Mouse (Mus musculus) neutrophil, adult 5-6 weeks (primary cell): ENCODE measurements around the gene Gm973. TPM values are rescaled to one million over a fixed set of nuclear protein-coding genes. Genes with fewer than 3 reads are reported as not detected.
A peak's percentile ranks its signal among the peaks of the same experiment; 100 is the strongest.
"Not testable (repeated sequence)": the region's sequence is repeated elsewhere in the genome, so short reads cannot be mapped to it uniquely, and the experiment has no call there.

Experiments
- ATAC-seq: fragments of 151-379, 151-347 bp; 2 replicates; pipeline ENCODE4 v1.8.0; 2017; ENCODE audit warnings: mild to moderate bottlenecking, moderate TSS enrichment; ENCODE audit not compliant: insufficient number of reproducible peaks, poor library complexity, low FRiP score, severe bottlenecking; ENCODE audit errors: extremely low read depth
- total RNA-seq: library from RNA; stranded (forward); fragments of 200-1000 nt; gene quantifications from 2 replicates; pipeline ENCODE4 v1.2.3, GENCODE M21; 2017

Gm973 gene
- total RNA-seq, 1 experiment from 2014 or later: not detected

DNA sequence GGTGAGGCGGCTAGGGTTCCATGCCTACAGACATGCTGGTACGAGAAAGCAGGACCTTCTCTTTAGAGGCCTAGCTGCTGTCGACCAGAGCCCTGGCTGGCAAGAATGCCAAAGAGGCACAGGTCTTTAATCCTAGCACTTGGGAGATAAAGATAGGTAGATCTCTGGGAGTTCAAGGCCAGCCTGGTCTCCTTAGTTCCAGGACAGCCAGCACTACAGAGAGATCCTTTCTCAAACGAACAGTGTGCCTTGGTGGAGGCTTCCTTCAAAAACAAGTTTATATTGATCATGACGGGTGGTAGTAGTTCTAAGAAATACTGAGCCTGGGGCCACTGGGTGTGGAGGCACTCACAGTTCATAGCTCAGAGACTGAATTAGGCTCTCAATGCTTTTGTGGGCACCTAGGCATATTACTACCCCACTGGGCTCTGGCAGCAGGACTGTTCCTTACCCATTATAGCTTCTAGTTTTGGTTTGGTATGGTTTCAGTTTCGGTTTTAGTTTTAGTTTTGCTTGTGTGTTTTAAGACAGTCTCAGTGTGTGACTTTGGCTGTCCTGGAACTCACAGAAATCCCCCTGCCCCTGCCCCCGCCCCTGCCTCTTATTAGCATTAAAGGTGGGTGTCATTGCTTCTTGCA lies 92.2 kb downstream of the Gm973 start:
- no peak for ATAC-seq

GRCm38 (mm10) chr1:59608920-59609319 lies 92.9 kb downstream of the Gm973 start:
- no peak for ATAC-seq

- no peak for ATAC-seq
Observed at GRCm38 (mm10) chr1:59609458-59609857, 93.4 kb downstream of the Gm973 start.

- ATAC-seq: no peak
Observed at GRCm38 (mm10) chr1:59609896-59610295, 93.8 kb downstream of the Gm973 start.

DNA sequence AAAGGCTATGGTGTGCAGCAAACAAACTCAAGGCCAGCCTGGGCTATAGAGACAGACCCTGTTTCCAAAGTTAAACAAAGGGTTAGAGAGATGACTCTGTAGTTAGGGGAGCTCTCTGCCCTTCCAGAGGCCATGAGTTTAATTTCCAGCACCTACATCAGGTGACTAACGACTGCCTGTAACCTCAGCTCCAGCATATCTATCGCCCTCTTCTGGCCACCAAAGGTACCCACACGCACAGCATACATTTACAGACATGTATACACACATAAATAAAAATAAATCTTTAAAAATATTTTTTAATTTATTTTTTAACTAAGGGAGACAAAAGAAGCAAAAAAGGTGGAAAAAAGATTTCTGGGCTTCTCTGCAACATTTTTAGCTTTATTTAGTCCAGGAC lies 94.9 kb downstream of the Gm973 start:
- ATAC-seq: no peak

DNA sequence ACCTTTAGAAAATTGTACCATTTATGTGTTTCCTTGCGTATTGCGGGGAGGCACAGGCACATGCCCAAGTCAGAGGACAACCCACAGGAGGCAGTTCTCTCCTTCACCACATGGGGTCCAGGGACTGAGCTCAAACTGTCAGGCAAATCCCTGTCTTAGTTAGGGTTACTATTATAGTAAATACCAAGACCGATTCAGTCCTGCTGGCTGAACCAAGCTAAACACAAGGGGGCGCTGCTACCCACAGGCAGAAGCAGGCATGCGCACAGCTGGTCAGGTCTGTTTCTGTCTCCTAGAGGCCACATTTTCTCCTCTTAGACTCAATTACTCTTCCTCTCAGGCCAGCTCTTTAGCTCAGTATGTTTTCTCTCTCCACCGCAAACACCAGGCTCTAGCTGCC lies 97.7 kb downstream of the Gm973 start:
- ATAC-seq: no peak

DNA sequence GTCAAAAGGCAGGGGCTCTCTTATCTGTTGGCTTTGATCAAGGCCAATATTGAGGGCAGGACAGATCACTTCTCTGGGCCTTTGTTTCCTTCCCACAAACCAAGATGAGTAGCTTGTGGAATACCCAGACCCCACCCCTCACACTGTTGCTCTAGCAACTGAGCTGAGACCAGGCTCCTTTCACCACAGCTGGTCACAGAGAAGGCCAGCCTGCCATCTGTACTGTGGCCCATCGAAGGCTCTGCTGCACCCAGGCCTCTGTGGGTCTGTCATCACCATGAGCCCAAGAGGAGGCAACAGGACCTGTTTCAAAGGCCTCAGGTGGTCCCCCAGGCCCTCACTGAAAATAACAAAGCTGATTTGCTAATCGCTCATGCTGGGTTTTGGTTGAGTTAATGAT lies 99.0 kb downstream of the Gm973 start:
- ATAC-seq: no peak

DNA sequence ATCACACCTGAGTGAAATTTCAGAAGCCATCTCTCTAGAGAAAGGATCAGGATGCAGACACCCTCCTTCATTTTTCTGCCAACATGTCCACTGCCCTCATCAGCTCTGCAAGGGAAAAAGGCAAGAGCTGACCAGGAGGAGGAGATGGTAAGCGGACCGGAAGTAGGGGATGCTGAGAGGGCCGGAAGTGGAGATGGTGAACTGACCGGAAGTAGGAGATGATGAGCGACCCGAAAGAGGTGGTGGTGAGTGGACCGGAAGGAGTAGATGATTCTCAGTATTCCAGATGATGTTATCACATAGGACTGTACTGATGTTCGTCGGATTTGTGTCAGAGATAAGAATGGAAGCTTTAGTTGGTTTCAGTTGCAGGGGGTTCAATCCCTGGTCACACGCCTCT lies 103.1 kb downstream of the Gm973 start:
- no peak for ATAC-seq

DNA sequence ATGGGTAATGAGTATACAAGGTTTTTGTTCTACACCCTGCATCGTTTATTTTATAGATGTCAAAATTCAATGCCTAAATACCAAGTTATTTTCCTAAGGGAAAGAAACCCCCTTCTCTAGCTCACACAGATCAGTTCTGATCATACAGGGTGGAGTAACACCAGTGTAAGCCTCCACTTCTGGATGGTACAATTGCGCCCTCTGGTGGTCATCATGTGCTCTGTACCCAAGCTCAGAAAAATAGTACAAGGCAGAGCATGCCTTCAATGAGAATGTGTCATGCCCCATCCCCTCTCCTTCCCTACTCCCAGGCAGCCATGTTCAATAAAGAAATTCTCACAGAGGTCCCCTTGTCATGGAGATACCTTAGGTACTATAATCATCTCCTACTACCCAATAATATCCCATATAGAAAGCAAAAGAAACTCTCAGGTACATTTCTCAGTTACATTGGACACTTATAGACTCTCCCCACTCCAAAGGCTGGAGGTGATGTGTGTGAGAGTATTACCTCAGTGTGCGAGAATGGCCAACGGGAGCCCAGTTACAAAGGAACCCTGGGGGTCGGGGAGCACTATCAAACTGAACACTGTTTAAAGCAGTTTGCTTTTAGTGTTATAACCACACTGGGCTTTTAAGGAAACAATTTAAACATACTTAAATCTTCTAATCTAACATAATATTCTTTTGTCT lies 107.4 kb downstream of the Gm973 start:
- peak; percentile 83; the same call in 1 of the 2 replicates for ATAC-seq

- ATAC-seq: no peak
Observed at GRCm38 (mm10) chr1:59625410-59625809, 109.3 kb downstream of the Gm973 start.

DNA sequence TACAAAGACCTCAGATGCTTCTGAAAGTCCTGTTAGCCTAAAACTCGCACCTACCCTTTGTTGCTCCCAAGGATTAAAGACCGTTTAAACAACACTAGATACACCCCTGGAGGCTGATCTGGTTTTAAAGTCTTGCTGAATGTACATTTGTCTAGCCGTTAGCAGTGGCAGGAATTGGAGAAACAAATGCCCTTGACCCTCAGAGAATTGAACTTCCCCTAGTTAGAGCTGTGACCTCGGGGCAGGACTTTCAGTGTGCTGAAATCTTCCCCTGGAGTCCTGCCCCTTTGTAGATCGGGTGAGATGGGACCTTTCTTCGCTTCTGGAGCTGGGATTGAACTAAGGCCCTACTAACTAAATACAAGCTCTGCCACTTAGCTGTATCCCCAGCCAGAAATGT lies 113.1 kb downstream of the Gm973 start:
- no peak for ATAC-seq

DNA sequence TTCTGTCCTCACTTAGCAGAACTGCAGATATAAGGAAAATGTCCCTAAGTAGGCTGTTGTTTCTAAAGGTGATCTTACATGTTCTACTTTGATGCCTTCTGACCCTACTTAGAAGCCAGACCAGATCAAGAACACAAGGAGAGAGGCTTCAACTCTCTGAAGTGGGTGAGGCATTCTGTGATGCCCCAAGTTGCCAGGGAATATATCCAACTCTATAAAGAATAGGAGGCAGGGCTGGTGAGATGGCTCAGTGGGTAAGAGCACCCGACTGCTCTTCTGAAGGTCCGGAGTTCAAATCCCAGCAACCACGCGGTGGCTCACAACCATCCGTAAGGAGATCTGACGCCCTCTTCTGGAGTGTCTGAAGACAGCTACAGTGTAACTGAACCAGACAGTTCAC lies 114.3 kb downstream of the Gm973 start:
- not testable (repeated sequence) for ATAC-seq

GRCm38 (mm10) chr1:59631986-59632659 lies 116.1 kb downstream of the Gm973 start:
- no peak for ATAC-seq

DNA sequence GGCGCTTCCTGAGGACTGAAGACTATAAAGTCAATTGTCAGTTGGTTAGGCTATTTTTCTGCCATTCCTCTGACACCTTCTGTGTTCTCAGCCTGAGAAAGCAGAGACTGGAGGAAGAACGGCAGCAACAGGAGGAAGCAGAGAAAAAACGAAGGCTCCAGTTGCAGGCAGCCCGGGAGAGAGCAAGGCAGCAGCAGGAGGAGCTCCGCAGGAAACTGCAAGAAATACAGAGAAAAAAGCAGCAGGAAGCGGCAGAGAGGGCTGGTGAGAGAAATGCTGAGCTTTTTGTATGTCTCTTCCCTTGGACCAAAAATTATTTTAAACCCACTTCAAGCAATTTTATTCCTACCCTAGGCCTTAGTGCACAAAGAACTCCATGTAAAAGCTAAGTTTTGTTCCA lies 117.0 kb downstream of the Gm973 start:
- no peak for ATAC-seq

GRCm38 (mm10) chr1:59636349-59636748 lies 120.3 kb downstream of the Gm973 start:
- ATAC-seq: no peak

- no peak for ATAC-seq
Observed at GRCm38 (mm10) chr1:59638371-59638770, 122.3 kb downstream of the Gm973 start.

DNA sequence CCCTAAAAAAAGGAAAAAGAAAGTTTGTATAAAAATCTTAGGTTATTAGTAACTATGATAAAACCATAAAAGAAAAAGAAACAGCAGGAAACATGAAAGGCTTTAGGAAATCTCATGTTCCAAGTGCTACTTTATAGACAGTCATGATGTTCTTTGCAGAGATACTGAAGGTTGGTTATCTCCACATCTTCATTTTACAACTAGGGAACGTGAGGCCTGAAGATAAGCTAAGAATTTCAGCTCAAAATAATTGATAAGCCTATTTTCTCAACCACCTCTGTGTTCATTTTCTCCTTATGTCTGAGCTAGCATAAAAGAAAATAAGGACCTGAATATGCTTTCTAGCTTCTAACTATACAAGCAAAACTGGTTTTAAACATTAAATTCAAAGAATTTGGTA lies 126.4 kb downstream of the Gm973 start:
- no peak for ATAC-seq

- ATAC-seq: not testable (repeated sequence)
Observed at GRCm38 (mm10) chr1:59646502-59646901, 130.4 kb downstream of the Gm973 start.

DNA sequence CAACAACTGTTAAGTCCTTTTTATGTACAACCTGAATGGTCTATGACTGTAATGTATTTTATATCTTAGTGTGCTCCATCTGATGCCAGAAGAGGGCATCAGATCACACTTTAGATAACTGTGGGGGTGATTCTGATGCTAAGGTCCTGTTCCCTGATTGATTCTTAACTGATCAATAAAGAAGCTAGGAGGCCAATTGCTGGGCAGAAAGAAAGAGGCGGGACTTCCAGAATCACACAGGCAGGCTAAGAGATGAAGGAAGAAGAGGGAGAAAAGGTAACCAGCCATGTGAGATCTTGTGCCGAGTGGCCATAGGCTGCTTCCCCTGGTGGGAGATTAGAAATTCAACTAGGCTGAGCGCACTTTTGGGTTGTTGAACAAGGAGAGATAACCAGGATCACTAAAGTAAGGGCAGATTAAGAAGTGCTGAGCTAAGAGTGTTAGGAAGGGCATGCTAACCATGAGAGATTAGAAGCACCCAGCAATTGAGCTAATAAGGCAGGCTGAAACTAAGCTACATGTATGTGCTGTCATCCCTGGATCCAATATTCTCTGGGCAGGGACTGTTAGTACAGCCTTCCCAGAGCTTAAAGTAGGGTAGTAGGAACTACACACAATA lies 135.2 kb downstream of the Gm973 start:
- ATAC-seq: no peak
